ENCODE assay signal across 10 mouse cellular contexts in the genomic region with DNA sequence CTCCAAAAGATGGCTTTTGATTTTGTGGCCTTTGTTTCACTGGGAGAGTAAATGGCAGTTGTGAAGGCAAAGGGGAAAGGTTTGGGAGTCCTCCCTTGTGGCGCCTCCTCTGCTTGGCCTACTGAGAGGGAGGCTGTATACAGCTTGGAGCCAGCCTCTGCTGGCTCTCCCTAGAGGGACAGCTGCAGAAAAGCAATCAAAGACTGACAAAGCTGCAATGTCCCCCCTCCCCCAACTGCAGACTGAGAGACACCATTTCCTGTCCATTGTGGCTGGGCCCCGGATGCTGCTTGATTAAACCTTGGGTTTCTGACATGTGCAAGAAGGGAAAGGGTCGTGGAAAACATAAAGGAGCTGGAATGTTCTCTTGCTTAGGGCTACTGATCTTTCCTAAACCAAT. TPM values are rescaled to one million over a fixed set of nuclear protein-coding genes. Genes with fewer than 3 reads are reported as not detected.
DNase-seq lines count a peak whose midpoint lies in the region; ATAC-seq and TF ChIP-seq lines count a peak whose summit lies in the region.
"Had no signal": no experiment of that assay in that cellular context is flagged by ENCODE, and none has a peak within 500 bp of the region (broad histone marks: within the 10 kb centered on the region; RNA-seq: fewer than 3 reads in every experiment).

No protein-coding gene starts in this region.

- H3K4me2 ChIP-seq in heart, embryonic 15.5 days, result no peak overlapping the region
- no peak overlapping the region for H3K4me2 ChIP-seq in embryonic facial prominence, embryonic 11.5 days (ENCODE audit: low read depth, low read length)

- intact Hi-C loops in heart, postnatal 14 days (cut with DNase I), result no loop called here

- no peak for TF ChIP-seq CTCF in layer of hippocampus, adult 2 months (conservative IDR thresholded peaks at IDR 0.05)

- H3K27ac ChIP-seq in heart, embryonic 15.5 days, result peak overlapping the region; percentile 62
- no peak overlapping the region for H3K27ac ChIP-seq in embryonic facial prominence, embryonic 11.5 days (replicated peaks; ENCODE audit: low read depth, low read length)
- no peak overlapping the region for H3K27ac ChIP-seq in layer of hippocampus, adult 2 months

- H3K36me3 ChIP-seq in heart, embryonic 15.5 days, result no peaks in the 10 kb centered on the region
- H3K36me3 ChIP-seq in embryonic facial prominence, embryonic 11.5 days (replicated peaks; ENCODE audit: control insufficient read depth, insufficient read depth, low read depth, low read length), result no peaks in the 10 kb centered on the region

- DNase-seq in heart, postnatal 14 days, result no peak
- no peak for DNase-seq in embryonic facial prominence, embryonic 11.5 days (ENCODE audit: low spot score)
- DNase-seq in kidney, postnatal 14 days, result peak; percentile 48
- DNase-seq in retina, postnatal 1 day, result peak; percentile 65
- DNase-seq in layer of hippocampus, adult 2 months (ENCODE audit: low spot score in 2 of 2), result no peak
- no peak for DNase-seq in ovary, postnatal 14 days (ENCODE audit: low spot score)
- DNase-seq in spleen, postnatal 4 days (ENCODE audit: low spot score in 2 of 2), result no peak

- 18% methylated on average over 3 of the region's 3 CpGs for whole genome bisulfite sequencing in heart, embryonic 15.5 days
- WGBS in embryonic facial prominence, embryonic 11.5 days, result 18% methylated on average over 3 of the region's 3 CpGs

- no peak overlapping the region for H3K4me3 ChIP-seq in heart, embryonic 15.5 days
- no peak overlapping the region for H3K4me3 ChIP-seq in embryonic facial prominence, embryonic 11.5 days (ENCODE audit: low read depth, low read length)
- H3K4me3 ChIP-seq in layer of hippocampus, adult 2 months, result no peak overlapping the region

- no peaks in the 10 kb centered on the region for H3K9me3 ChIP-seq in heart, embryonic 15.5 days (replicated peaks)
- no peaks in the 10 kb centered on the region for H3K9me3 ChIP-seq in embryonic facial prominence, embryonic 11.5 days (replicated peaks; ENCODE audit: control insufficient read depth, low read length)

- no peak overlapping the region for H3K9ac ChIP-seq in heart, embryonic 15.5 days
- no peak overlapping the region for H3K9ac ChIP-seq in embryonic facial prominence, embryonic 11.5 days (replicated peaks; ENCODE audit: low read length)

- no peaks in the 10 kb centered on the region for H3K27me3 ChIP-seq in heart, embryonic 15.5 days
- no peaks in the 10 kb centered on the region for H3K27me3 ChIP-seq in embryonic facial prominence, embryonic 11.5 days (ENCODE audit: control insufficient read depth, insufficient read depth, low read length)

- H3K4me1 ChIP-seq in heart, embryonic 15.5 days (replicated peaks), result peaks cover 25% of the 10 kb centered on the region
- H3K4me1 ChIP-seq in embryonic facial prominence, embryonic 11.5 days (ENCODE audit: control insufficient read depth, insufficient read depth, low read length), result no peaks in the 10 kb centered on the region; the same call in 1 of the 2 replicates

- ATAC-seq in heart, embryonic 15.5 days (replicated peaks; ENCODE audit: insufficient number of reproducible peaks, insufficient read depth, low FRiP score, low read depth), result peak; percentile 68
- 0 out of 2 replicates have a peak, but pooled peaks have one; percentile 66 for ATAC-seq in embryonic facial prominence, embryonic 11.5 days (replicated peaks; ENCODE audit: insufficient number of reproducible peaks, low FRiP score, low TSS enrichment, low read depth)

RNA-seq across cellular contexts. Expression of a gene that starts 28.9 kb away (rescaled TPM):
- polyA plus RNA-seq in heart, embryonic 15.5 days (2015; fragmentation: Nextera tagmentation; extraction: Ambion mirVana), result 0.43 and 0.70 TPM in 2 replicates
- under 1 TPM; 0.32 to 0.36 TPM for total RNA-seq in heart, postnatal 14 days (2021)
- 2.0 and 2.1 TPM in 2 replicates for polyA plus RNA-seq in embryonic facial prominence, embryonic 11.5 days (2014; fragmentation: Nextera tagmentation; extraction: Ambion mirVana)
- total RNA-seq in layer of hippocampus, adult 2 months (2021), result under 1 TPM; 0.22 to 0.51 TPM
- total RNA-seq: ES-E14 had no signal

RNA-seq across cellular contexts. Expression of a gene that starts 55.5 kb away (rescaled TPM):
- 3.5 and 3.6 TPM in 2 replicates for polyA plus RNA-seq in heart, embryonic 15.5 days (2015; fragmentation: Nextera tagmentation; extraction: Ambion mirVana)
- 1 to 10 TPM; 6.4 to 7.6 TPM for total RNA-seq in heart, postnatal 14 days (2021)
- polyA plus RNA-seq in embryonic facial prominence, embryonic 11.5 days (2014; fragmentation: Nextera tagmentation; extraction: Ambion mirVana), result not detected in 2 replicates
- total RNA-seq in layer of hippocampus, adult 2 months (2021), result not detected
- total RNA-seq: ES-E14 had no signal
- polyA plus RNA-seq: neural tube, embryonic 11.5 days had no signal

Comparison
In these comparisons a context has a peak if more than half of its experiments do, and no peak if none do; other contexts are left out.
1. DNase-seq: peak in kidney, postnatal 14 days (single experiment) and retina, postnatal 1 day (single experiment); none in heart, postnatal 14 days (0 of 2), embryonic facial prominence, embryonic 11.5 days (single experiment), layer of hippocampus, adult 2 months (0 of 2), ovary, postnatal 14 days (single experiment) and spleen, postnatal 4 days (0 of 2).
2. RNA of a gene that starts 55.5 kb away (total RNA-seq): 6.4 to 7.6 TPM in heart, postnatal 14 days; not detected in layer of hippocampus, adult 2 months; every median in the first group is over 4 times any median in the second.